Mouse (Mus musculus): ENCODE measurements around the gene Gipc2. TPM values are rescaled to one million over a fixed set of nuclear protein-coding genes. Genes with fewer than 3 reads are reported as not detected.

The Gipc2 gene
- total RNA-seq, 4 experiments from 2014 or later = 0.61 to 1.8 (median 0.82) TPM

DNA sequence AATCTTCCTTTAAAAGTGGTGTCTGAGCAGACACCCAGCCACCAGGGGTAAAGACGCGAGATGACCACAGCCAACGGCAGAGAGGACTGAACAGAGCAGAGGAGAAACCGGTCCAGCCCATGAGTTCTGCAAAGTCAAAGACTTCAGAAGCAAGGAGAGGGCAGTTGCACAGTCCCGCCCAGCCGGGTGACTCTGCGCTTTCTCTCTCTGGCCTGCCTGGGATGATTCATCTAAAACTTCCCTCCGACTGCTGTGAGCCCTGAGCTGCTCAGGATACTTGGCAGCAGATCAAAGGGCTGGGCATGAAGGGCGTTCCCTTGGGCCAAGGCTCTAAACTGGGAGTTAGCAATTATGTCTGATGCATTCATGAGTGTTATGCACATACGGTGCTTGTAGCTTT lies 51.2 kb downstream of the Gipc2 start:
- DNase-seq = peak; percentile 96

DNA sequence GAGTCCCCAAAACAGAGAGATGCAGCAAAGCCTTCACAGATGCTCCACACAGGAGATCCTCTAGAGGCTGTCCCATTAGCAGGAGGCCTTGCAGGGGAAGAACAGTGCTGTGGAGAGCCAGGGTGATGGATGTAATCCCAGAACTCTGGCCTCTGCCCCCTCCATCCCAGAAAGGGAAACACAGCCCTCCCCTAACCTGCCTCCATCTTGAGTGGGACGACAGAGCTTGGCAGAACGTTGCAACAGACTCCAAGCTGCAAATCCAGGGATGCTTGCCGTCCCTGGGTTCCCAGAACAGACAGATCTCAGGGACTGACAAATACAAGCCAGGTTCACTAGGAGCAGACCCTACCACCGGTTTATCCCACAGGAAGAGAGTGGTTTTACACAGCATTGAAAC lies 51.8 kb downstream of the Gipc2 start:
- no peak for DNase-seq

DNA sequence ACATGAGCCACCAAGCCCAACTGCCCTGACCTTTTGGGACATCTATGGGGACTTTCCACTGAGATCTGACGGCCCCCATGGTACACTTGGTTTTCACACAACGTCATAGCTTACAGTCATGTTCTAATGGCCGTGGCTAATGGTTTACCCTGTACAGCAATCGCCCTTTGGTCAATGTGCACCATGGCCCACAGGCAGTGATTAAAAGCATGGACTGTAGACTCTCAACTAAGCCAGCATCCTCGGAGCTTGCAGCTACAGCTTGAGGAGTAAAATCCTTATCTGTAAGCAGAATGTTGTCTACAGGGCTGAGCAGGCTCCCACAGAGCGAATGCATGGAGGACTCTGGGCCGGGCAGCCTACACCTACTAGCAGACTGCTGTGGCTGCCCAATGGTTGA lies 52.5 kb downstream of the Gipc2 start:
- DNase-seq = no peak

DNA sequence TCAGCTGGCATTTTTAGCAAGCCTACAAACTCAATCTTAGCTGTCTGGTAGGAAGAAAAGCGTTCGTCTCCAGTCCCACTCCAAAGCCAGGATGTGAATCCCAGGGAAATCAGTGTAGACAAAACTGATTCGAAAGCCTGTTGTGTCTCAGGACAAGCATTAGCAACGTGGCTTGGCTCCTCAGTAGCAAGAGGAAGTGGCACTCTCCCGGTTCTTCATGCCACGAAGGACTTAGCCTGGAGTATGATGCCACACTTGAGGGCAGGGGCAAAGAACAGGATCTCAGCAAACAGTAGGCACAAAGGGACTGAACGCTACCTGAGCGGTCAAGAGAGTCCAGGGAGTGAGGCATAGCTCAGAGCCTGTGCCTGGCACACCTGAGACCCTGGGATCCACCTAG lies 53.4 kb downstream of the Gipc2 start:
- DNase-seq = no peak

DNA sequence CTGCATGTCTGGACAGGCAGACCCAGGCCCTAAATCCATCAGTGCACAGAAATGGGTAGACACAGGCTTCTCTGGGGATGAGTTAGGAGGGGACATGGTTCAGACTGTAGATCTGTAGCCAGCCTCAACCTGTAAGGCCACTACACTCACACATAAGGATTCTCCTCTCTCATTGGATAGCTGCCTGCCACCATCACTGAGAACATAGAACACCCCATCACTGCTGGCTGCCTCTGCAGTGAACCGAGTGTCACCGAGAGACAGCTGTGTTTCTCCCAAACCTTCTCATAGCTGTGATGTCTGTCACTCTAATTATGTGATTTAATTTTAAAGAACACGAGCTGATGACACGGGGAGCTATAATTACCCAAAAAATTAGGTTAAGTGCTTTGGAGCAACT lies 54.5 kb downstream of the Gipc2 start:
- no peak for DNase-seq

DNA sequence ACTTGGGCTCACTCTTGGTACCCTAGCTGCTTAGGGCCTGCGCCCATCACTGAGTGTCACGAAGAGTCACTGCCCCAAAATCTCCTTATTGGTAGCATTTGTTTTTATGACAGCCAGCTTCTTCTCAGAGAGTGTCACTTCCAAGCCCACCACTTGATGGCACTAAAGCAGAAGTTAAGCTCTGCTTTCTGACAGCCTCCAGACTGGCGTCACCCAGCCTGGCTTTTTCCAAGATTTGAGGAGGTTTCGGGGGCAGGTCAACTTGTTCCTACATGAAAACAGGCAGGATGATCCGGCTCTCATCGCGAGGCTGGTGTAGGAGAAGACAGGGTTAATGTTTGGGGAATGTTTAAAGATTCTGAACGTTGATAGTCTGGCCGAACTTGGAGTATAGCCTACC lies 54.9 kb downstream of the Gipc2 start:
- DNase-seq = peak; percentile 72

DNA sequence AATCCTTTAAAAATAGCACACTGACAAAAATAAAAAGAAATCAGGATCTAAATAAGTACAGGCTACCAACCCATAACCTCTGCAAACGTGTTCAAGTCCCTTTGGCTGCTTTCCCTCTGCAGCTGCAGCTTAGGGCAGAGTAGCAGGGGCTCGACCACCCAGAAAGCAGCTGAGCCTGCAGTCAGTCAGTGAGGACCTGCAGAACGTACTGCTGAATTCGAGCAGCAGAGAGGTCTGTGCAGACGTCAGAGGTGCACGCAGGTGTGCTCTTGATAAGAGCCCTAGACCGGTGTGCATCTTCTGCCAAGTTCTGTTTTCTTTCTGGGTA lies 56.8 kb downstream of the Gipc2 start:
- DNase-seq = no peak

DNA sequence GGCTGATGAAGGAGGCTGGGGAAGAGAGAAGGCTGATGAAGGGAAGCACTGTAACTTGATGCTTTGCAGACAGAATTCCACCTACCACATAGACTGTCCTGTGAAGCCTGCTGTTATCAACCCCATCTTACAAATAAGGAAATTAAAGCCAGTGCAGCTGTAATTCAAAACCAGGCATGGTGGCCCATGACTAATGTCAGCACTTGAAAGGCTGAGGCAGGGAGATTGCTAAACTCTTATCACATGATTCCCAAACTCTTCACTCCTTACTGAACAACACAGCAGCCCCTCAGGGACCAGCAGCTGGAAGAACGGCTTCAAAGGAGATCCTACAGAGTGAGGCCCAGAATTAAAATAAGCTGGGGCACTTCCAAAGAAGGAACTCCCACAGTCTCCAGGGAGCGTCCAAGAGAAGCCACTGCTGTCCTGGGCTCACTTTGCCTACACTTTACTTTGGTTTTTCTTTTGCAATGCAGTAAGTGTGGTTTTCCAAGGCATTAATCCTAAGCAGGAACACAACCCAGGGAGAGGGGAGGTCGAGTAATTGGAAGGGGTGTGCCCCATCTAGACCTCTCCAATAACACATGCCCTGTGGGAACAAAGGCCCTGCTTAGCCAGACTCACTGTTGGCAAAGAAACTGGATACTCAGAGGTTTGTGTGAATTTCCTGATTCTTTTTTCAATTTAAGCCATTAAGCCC lies 57.3 kb downstream of the Gipc2 start:
- DNase-seq = no peak

DNA sequence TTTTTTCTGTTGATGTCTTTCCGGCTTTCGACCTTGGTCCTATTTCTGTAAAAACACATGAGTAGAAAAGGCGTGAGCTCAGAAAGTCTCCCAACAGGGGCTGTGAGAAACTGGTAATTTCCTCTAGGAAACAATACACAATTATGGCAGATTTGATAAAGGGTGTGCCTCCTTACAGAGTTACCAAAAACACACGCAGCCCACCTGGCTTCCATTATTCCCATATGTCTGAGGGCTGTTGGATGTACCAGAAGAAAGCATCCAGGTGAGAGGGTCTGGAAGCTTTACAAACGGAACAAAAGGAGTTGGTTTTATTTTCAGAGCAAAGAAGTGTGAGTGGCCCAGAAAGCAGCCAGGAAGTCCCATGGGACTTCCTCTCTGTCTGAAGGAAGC lies 58.0 kb downstream of the Gipc2 start:
- DNase-seq = no peak

DNA sequence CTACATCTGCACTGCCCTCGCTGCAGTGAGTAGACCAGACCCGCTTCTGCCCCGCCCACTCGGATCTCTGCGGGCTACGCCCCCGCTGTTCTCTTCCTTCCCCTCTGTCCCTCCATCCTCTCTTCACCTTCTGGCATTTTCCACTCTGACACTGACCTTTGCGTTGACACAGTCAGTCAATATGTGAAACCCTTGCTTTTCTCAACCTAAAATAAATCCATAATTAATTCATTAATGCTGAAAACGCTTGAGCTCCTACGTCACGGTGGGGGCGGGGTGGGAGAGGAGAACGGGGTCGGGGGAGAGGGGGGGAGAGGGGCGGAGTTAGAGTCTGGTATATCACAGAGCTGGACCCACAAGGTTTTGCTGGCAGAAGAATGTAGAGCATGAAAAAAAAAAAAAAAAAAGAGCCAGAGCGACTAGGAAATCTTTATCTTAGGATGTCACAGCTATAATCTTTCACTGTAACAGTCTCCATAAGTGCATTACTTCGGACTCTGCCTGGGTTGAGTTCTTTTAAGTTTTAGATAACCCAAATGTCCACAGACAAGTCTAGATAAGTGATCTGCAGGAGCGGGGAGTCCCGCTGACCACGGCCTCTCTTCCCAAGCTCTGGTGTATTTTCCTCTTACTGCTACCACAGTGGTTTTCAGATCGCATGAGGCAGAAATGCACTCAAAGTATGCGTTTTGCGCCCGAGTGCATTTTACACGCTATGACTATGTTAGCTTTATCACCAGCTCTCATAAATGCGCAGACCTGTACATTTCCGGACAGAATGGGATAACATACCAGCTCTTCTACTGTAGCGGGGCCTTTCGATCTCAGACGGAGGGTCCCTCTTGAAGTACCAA lies 58.7 kb downstream of the Gipc2 start:
- no peak for DNase-seq

DNA sequence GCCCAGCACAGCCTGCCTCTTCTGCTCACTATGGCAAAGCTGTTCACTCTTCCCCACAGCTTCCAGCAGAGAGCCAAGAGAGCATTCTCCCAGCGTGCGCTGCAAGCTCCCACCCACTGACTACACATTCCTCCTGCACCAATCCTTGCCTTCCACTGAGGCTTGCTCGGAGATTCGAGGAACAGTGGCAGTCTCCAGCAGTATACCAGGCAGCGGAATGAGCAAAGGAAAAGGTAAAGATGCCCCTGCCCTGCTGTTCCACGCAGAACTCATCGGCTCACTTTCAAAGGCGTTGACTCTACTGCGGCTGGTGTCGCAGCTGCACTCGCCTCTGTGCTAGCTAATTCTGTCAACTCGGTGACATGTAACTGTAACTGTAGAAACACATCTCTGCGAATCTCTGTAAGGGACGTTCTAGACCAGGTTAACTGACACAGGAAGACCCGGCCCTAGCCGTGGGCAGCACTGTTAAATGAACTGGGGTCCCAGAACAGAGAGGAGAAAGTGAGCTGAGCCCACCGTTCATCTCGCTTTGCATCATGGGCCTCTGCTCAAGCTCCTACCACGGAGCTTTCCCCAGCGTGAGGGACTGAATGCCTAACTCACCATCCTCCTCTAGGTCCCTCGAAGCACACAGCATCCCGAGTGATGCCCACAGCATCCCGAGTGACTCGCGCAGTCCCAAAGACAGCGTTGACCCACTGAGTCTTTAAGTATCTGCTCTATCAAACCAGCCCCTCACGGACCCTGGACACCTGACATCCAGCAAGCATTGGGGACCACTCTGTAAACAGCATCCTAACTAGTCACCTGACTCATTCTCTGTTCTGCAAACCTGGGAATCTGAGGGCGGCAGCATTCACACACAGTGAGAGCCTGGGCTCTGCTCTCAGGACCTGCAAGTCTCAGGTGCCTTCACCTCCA lies 59.5 kb downstream of the Gipc2 start:
- DNase-seq = no peak

DNA sequence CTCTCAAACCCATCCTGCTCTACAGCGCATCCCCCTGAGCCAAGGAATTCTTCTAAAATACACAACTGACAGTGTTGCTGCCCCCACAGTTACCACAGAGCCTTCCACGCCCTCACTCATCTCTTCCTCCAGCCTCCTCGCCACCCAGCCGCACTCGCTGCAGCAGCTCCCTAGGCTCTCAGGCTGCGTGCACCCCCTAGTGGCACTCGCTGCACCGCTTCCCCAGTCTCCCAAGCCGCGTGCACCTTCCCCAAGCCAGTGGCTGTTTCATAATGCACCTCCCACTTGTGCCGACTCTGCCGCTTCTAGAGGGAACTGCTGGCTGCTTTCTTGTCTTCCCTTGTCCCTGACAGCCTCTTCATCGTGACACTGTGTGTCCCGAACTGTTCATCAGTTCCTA lies 60.7 kb downstream of the Gipc2 start:
- peak; percentile 60 for DNase-seq

DNA sequence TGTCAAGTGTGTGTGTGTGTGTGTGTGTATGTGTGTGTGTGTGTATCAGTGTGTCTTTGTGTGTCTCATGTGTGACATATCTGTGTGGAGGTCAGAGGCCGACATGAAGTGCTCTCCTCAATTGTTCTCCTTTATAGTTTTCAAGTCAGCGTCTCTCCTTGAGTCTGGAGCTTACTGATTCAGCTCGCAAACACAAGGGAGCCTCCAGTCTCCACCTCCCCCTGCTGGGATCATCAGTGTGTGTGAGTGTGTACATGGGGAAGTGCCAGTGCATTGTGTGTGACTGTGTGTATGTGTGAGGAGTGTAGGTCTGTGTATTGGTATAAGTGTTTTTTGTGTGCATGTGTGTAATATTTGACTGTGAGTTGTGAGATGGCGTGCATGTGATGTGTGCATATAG lies 62.6 kb downstream of the Gipc2 start:
- DNase-seq = no peak

DNA sequence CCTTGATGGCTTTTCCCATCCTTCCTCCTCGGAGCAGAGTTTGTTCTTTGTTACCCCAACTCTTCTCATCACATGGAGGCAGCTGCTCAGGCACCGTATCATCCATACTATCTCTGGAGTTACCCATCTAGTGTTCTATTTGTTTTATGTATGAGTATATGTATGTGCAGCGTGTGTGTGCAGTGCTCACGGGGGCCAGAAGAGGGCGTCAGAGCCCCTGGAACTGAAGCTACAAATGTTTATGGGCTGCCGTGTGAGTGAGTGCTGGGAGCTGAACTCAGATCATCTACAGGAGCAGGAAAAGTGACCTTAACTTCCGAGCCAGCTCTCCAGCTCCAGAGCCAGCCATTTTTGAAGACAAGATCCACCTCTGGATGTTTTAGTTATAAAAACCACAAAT lies 64.6 kb downstream of the Gipc2 start:
- no peak for DNase-seq

DNA sequence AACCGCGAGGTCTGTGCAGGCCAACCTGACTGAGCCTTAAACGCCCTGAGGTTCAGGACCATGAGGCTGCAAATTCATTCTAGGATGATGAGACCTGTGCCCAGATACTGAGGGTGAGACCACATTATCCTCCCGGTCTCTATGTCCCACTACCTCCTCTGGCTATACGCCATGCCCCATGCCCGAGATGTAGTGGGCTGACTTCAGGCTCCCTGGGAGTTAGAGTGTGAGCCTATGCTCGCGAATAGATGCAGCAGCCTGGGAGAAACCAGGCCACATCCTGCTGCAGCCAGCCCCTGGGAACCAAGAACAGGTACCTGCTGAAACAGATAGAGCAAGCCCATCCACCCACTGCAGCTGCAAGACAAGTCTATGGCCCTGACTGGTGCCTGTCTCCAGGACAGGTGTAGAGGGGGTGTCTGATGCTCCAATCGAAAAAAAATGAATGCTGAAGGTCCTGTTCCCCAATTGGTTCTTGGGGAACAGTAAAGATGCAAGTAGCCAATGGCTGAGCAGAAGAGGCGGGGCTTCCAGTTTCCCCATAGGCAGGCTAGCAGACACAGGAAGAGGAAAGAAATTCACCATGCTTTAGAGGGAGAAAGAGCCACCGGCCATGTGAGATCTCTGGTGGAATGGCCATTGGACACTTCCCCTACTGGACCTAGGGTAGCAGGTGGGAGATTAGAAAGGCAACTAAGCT lies 65.8 kb downstream of the Gipc2 start:
- DNase-seq = no peak

DNA sequence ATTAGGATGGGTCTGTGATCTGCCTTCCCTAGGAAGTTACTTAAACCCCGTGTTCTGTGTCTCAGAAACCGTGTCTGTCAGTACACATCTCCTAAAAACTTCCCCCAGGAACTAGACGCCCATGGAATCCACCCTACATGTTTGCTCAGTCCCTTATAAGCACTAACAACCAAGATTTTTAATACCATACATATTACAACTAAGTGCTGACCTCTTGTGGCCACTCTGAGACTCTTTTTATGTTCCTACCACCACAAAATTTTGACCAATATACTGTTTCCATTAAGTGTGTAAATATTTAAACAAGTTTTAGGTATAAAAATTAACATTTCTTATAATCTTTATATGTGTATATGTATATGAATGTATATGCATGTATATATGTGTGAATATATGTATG lies 71.0 kb downstream of the Gipc2 start:
- no peak for DNase-seq

DNA sequence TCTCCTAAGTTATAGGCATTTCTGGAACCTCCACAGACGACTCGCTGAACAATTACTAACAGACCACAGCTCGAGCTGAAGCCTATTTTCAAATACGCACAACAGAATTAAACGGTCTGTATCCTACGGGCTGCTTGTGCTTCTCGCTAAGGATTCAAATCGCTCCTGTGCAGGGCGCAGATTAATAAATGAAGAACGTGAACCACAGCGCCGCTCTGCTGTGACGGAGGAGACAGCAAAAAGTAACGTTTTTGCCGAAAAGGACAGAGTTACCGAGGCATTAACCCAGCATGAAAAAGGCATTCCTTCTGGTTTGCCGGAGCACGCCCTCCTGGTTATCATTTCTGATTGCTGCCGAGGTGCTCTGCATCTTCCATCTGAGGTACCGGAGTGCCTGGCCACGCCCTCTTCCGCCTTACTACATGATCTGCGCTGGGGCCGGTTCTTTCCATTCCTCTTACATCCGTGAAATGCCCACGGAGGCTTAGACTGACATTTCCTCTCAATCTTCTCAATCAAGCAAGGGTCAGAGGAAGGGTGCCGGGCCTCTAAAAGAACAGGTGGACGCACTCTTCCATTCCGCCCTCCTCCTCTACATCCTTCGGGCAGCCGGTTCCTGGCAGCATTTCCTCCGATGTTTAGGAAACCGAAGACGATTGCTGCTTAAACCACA lies 73.5 kb downstream of the Gipc2 start:
- no peak for DNase-seq

DNA sequence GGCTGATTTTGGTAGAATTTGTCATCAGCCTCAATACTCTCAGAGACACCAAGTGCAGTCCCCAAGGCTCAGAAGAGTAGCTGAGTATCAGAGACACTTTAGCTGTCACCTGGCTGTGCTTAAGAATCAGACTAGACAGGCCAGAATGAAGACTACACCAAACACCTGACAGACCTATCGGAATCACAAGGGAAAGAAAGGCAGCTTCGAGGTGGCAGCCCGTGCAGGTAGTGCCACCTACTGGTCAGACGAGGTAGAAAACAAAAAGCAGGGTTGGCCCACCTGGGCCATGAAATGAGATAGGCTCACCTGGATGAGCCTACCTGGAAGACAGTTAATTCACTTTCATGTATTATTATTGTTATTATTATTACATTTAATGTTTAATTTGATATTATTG lies 76.9 kb downstream of the Gipc2 start:
- DNase-seq = no peak

DNA sequence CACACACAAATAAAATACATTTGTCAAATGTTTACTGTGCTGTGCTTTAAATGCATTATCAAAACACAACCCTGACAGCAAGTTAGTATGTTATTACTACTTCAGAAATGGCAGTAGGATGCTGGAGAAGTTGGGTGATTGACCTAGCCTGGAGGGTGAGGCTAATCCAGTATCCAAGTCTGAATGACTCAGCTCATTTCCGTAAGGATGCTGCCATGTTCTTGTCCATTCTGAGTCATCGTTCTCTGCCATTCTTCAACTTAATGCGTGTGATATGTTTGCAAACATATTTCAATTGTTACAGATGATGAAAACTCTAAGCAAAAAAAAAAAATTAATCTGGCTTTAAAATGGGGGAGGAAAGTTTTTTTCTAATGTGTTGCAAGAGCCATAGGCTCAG lies 84.6 kb downstream of the Gipc2 start:
- no peak for DNase-seq

DNA sequence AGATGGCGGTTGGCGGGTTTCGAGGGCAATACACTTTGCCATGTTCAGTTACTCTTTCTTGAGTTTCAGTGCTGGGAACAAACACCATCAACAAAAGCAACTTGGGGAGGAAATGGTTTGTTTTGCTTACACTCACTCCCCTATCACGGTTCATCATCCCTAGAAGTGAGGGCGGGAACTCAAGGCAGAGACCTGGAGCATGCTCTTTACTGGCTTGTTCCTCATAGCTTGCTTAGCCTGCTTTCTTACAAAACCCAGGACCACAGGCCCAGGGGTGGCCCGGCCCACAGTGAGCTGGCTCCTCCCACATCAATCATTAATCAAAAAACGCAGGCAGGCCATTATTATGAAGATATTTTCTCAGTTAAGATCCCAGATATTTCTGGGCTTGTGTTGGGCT lies 89.9 kb downstream of the Gipc2 start:
- DNase-seq = no peak

DNA sequence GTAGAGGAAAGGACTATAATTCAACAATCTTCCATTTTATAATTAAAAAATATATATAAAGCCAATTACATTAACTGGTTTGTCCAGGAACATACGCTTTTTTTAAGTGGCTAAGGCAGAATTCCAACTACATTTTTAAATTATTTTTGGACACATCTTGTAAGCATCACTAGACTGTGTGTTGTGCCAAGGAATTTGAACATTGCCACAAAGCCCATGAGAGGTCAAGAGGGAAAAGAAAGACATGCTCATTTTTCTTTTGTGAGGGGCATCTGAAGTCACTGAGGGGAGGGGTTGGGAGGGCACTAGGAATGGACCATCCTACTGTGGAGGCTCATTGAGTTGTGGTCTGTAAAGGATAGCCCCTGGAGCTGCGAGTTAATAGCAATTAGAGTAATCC lies 97.0 kb downstream of the Gipc2 start:
- DNase-seq = no peak

DNA sequence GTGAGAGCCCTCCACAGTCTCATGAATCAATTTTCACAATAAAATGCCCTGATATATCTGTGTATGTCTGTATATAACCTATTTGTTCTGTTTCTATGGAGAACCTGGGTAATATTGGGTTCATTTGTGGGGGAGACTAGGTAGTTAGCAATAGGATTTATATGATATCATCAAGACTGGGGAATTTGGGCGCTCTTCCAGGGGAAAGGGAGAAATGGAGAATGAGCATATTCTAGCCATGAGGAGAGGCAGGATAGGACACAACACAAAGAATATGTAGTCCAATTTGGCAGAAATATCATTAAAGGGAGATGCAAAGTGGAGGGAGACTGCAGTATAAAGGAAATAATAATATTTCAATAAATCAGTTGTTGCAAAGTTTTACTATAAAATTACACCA lies 97.7 kb downstream of the Gipc2 start:
- no peak for DNase-seq
